Mouse (Mus musculus) C2C12 (cell line): ENCODE measurements around the gene Slc36a4. TPM values are rescaled to one million over a fixed set of nuclear protein-coding genes. Genes with fewer than 3 reads are reported as not detected.

Source experiments
- H3K27me3 ChIP-seq: one replicate; pipeline ENCODE4 v1.6.1; 2011; ENCODE audit not compliant: control insufficient read depth, insufficient read depth, insufficient read length
- H3K36me3 ChIP-seq: one replicate; pipeline ENCODE4 v1.6.1; 2011; ENCODE audit not compliant: control insufficient read depth, insufficient read depth
- H3K4me3 ChIP-seq: one replicate; pipeline ENCODE4 v1.5.1; 2011; ENCODE audit warnings: mild to moderate bottlenecking, control low read depth; ENCODE audit not compliant: poor library complexity, insufficient read depth, severe bottlenecking
- H3K79me2 ChIP-seq: one replicate; pipeline ENCODE4 v1.6.1; 2011; ENCODE audit not compliant: control insufficient read depth, insufficient read depth
- H3K79me3 ChIP-seq: one replicate; pipeline ENCODE4 v1.6.1; 2011; ENCODE audit warnings: low read depth, control low read depth
- H3ac ChIP-seq: one replicate; pipeline ENCODE3; 2011; ENCODE audit warnings: low read depth; ENCODE audit not compliant: control insufficient read depth, insufficient read length
- CEBPB ChIP-seq: IDR thresholded peaks from one replicate; pipeline ENCODE4 v1.6.1; 2011; ENCODE audit warnings: low read depth, mild to moderate bottlenecking, control low read depth, moderate library complexity
- CTCF ChIP-seq: IDR thresholded peaks from one replicate; pipeline ENCODE4 v1.5.1; 2011; ENCODE audit not compliant: control insufficient read depth, insufficient read depth, insufficient read length
- FOSL1 ChIP-seq: IDR thresholded peaks from one replicate; pipeline ENCODE4 v1.8.0; 2011; ENCODE audit warnings: mild to moderate bottlenecking, low read length; ENCODE audit not compliant: poor library complexity, insufficient read depth, severe bottlenecking
- MAX ChIP-seq: IDR thresholded peaks from one replicate; pipeline ENCODE4 v1.6.1; 2011; ENCODE audit warnings: mild to moderate bottlenecking, control low read depth
- MYOD1 ChIP-seq: IDR thresholded peaks from one replicate; pipeline ENCODE4 v1.6.1; 2011; ENCODE audit warnings: low read depth; ENCODE audit not compliant: control insufficient read depth, insufficient read length
- MYOG ChIP-seq: IDR thresholded peaks from one replicate; pipeline ENCODE4 v1.6.1; 2011; ENCODE audit not compliant: control insufficient read depth, insufficient read length; ENCODE audit errors: extremely low read depth
- USF1 ChIP-seq: IDR thresholded peaks from one replicate; pipeline ENCODE4 v1.6.1; 2011; ENCODE audit warnings: low read depth, mild to moderate bottlenecking, control low read depth, moderate library complexity
- polyA plus RNA-seq: library from polyadenylated mRNA; unstranded; fragments of >200 nt; fragmentation: generic; extraction: Trizol; gene quantifications from one replicate; pipeline ENCODE4 v1.2.1, GENCODE M21; 2012; ENCODE audit warnings: missing spikeins

The Slc36a4 gene
- polyA plus RNA-seq, 1 experiment: 3.9 TPM

- no peaks in the 10 kb centered on the region for H3K27me3 ChIP-seq
- no peaks in the 10 kb centered on the region for H3K79me3 ChIP-seq
- TF ChIP-seq FOSL1 (no peak), MYOD1 (no peak), CTCF (no peak), MAX (no peak), USF1 (no peak), MYOG (no peak), CEBPB (no peak)
- no peaks in the 10 kb centered on the region for H3K36me3 ChIP-seq
- H3K79me2 ChIP-seq: no peaks in the 10 kb centered on the region
- H3ac ChIP-seq: no peak overlapping the region
- no peak overlapping the region for H3K4me3 ChIP-seq
These were observed 7.8 kb downstream of the Slc36a4 start for GRCm38 (mm10) chr9:15717363-15717762.

- Histone ChIP-seq H3K79me2 (no peaks in the 10 kb centered on the region), H3K36me3 (no peaks in the 10 kb centered on the region), H3K27me3 (no peaks in the 10 kb centered on the region), H3K4me3 (no peak overlapping the region), H3K79me3 (no peaks in the 10 kb centered on the region), H3ac (no peak overlapping the region)
- no peak for TF ChIP-seq CEBPB
- TF ChIP-seq MYOG: no peak
- TF ChIP-seq MYOD1: no peak
- no peak for TF ChIP-seq CTCF
- TF ChIP-seq MAX: no peak
- TF ChIP-seq FOSL1: no peak
- TF ChIP-seq USF1: no peak
These were observed 8.8 kb downstream of the Slc36a4 start for GRCm38 (mm10) chr9:15718295-15718694.

DNA sequence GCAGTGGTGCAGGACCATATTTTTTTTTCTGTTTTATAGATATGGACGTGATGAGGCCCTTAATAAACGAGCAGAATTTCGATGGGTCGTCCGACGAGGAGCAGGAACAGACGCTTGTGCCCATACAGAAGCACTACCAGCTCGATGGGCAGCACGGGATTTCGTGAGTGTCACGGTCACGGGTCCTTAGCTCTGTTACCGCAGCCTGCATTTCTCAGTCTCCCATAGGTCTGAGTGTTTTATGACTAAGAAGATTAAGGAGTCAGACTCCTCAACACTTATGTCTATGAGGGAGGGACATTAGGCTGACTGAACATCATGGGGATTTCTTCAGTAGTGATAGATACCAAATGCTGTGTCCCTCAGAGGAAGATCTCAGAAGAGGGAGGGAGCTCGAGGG lies 10.1 kb downstream of the Slc36a4 start:
- no peak overlapping the region for H3ac ChIP-seq
- no peaks in the 10 kb centered on the region for H3K27me3 ChIP-seq
- H3K36me3 ChIP-seq: no peaks in the 10 kb centered on the region
- H3K4me3 ChIP-seq: no peak overlapping the region
- no peaks in the 10 kb centered on the region for H3K79me2 ChIP-seq
- no peak for TF ChIP-seq CTCF
- TF ChIP-seq FOSL1: no peak
- TF ChIP-seq MYOG: no peak
- no peak for TF ChIP-seq MAX
- TF ChIP-seq CEBPB: no peak
- TF ChIP-seq MYOD1: no peak
- TF ChIP-seq USF1: no peak
- no peaks in the 10 kb centered on the region for H3K79me3 ChIP-seq

GRCm38 (mm10) chr9:15720556-15720955 lies 11.0 kb downstream of the Slc36a4 start:
- Histone ChIP-seq H3K36me3 (no peaks in the 10 kb centered on the region), H3K79me2 (no peaks in the 10 kb centered on the region), H3K27me3 (no peaks in the 10 kb centered on the region), H3K79me3 (no peaks in the 10 kb centered on the region), H3ac (no peak overlapping the region), H3K4me3 (no peak overlapping the region)
- TF ChIP-seq CTCF (no peak), MYOD1 (no peak), MAX (no peak), CEBPB (no peak), USF1 (no peak), MYOG (no peak), FOSL1 (no peak)

- Histone ChIP-seq H3K79me2 (no peaks in the 10 kb centered on the region), H3K27me3 (no peaks in the 10 kb centered on the region), H3K4me3 (no peak overlapping the region), H3K36me3 (no peaks in the 10 kb centered on the region), H3K79me3 (no peaks in the 10 kb centered on the region), H3ac (no peak overlapping the region)
- TF ChIP-seq MYOD1: no peak
- TF ChIP-seq MYOG: no peak
- no peak for TF ChIP-seq FOSL1
- no peak for TF ChIP-seq CEBPB
- no peak for TF ChIP-seq USF1
These were observed 11.8 kb downstream of the Slc36a4 start for GRCm38 (mm10) chr9:15721226-15721833.

GRCm38 (mm10) chr9:15722506-15722905 lies 13.0 kb downstream of the Slc36a4 start:
- Histone ChIP-seq H3K27me3 (no peaks in the 10 kb centered on the region), H3K36me3 (peaks cover 4% of the 10 kb centered on the region), H3K79me3 (no peaks in the 10 kb centered on the region), H3K79me2 (no peaks in the 10 kb centered on the region), H3ac (no peak overlapping the region), H3K4me3 (no peak overlapping the region)
- TF ChIP-seq FOSL1: no peak
- TF ChIP-seq MYOD1: no peak
- TF ChIP-seq CTCF: no peak
- no peak for TF ChIP-seq MAX
- TF ChIP-seq USF1: no peak
- no peak for TF ChIP-seq CEBPB
